Mouse (Mus musculus): Measurements from ENCODE around the gene Nckipsd.

GRCm38 (mm10) chr9:108809188-108809587 lies 1.0 kb downstream of the Nckipsd start:
- TF ChIP-seq TCF12 (IDR thresholded peaks at IDR 0.05; ENCODE audit: insufficient read depth, poor library complexity, severe bottlenecking): no peak
- no peak for TF ChIP-seq USF1 (IDR thresholded peaks at IDR 0.05; ENCODE audit: low read depth)
- TF ChIP-seq POLR2A (IDR thresholded peaks at IDR 0.05; ENCODE audit: insufficient read length, low read depth): no peak
- no peak for TF ChIP-seq SRF (IDR thresholded peaks at IDR 0.05; ENCODE audit: control insufficient read depth, insufficient read length, low read depth)
- no peak for TF ChIP-seq MYOG (IDR thresholded peaks at IDR 0.05; ENCODE audit: control insufficient read depth in 1 of 3, insufficient read depth in 1 of 3, insufficient read length in 2 of 3, low read depth in 2 of 3)
- no peak for TF ChIP-seq POLR2AphosphoS2 (IDR thresholded peaks at IDR 0.05; ENCODE audit: insufficient read length, low read depth)
- no peak for TF ChIP-seq E2F4 (IDR thresholded peaks at IDR 0.05; ENCODE audit: insufficient read depth)
